Mouse (Mus musculus): ENCODE data around the gene Lgals9. TPM values are rescaled to one million over a fixed set of nuclear protein-coding genes. Genes with fewer than 3 reads are reported as not detected.

Lgals9 gene
- 65.4 and 95.7 TPM in 2 replicates for polyA plus RNA-seq (2012; rRNA removed)

DNA sequence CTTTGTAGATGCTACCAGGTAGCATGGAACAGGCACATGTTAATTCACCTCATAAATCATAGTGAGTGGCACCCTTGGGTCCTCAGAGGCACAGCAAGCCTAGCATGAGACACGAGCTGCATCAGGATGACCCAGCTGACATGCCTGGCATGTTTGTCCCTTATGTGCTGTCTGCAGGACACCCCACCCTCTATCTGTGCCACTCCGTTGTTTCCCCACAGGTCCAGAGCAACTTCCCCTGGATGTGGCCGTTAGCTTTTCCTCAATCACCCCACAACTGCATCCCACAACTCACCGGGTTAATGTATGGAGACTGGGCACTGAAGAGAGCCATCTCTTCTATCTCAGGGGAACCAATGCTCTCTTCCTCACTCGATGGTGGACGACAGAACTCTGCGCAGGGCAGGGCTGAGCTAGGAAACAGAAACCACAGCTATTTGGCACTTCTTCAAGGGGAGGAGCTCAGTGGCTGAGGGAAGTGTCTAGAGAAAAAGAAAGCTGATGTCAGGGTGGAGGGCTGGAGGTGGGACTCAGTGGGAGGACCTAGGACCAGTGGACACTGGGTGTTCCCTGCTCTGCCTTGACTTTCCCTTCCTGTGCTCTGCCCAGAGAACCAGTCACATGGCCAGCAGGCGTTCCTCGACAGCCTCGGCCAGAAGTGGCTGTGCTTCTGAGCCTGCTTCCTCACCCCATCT lies at the start of gene Lgals9:
Lgals9 (minus strand) TSS at position 464 of the 695 bp plus-strand sequence.
- DNase-seq (ENCODE audit: low read depth) = no peak

DNA sequence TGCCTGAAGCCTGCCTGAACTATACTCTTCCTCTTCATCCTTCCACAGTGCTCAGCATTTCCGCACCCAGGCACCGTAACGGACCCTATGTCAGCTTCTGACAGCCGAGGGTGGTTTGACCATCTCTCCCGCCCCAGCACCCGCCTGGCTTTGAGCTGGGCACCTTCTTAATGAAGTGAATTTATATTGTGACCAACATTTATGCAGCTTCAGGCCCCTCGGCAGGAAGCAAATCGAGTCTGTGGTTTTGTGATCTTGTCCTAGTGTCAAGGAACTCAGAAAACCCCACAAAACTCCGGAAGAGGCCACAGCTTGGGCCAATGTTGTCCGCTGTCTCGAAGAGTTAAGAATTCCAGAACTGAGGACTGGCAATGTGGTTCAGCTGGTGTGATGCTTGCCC lies 48.9 kb upstream of the Lgals9 start:
- DNase-seq (ENCODE audit: low read depth) = no peak

DNA sequence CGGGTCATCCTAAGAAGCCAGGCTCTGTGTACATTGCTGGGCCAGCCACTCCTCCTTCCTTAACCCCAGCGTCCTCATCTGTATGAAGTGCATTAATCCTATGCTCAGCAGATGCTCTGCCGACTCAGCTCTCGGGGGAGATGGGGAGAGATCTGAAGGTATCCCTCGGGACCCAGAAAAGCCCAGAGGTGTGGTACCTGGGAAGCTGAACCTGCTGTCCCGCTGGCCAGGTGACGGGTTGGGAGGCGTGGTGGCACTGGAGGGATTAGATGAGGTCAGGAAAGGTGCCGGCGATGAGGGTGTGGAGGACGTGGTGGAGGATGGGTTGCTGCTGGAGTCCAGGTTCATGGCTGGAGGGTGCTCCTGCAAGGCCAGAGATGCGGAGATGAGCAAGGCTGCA lies 48.3 kb upstream of the Lgals9 start:
- no peak for DNase-seq (ENCODE audit: low read depth)

DNA sequence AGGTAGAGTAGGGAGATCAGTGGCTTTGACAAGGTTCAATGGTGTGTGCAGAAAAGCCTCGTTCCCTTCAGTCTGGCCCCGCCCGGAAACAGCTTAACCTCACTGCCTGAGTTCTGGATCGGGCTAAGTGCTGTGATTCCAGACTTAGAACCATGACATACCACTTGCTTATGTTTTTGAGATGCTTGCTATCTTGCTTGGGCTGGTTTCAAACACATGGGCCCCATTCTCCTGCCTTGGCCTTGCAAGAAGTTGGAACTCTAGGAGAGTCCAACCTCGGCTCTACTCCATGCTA lies 46.7 kb upstream of the Lgals9 start:
- DNase-seq (ENCODE audit: low read depth) = no peak

DNA sequence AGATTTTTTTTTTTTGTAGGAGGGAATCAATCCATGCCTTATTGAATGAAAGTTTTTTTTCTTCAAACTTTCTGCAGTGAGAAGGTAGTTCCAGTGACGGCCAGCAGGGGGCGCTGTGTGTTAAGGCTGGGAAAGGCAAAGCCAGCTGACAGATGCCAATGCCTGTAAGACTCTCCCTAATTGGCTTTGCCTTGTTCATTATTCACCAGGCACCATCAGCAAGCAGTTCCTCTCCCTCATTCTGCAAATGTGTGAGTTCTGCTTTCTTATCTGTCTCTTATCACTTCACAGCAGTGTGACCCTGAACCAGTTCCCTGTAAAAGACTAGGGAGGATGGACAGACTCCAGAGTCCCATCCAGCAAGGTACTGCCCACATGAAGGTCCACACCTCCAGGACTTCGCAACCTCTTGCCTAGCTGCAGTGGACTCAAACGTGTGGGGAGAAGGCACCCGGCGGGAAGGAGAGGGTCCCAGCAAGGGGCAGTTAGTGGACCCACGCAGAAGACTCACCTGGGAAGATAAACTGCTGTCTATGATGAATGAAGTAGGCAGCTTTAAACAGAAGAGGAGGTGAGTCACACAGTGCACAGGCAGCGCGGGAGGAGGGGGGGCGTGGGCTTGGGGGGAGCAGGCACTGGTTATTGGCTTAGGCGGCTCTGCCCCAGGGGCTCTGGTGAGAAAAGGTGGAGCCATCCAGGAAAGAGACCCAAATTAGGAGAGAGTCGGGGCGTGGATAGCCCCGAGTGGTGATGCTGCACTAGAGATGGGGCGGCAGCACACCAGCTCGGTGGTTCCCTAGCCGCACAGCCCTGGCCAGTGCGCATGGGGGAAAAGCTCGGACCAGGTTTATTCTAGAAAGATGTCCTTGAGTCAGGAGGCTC lies 46.1 kb upstream of the Lgals9 start:
- DNase-seq (ENCODE audit: low read depth) = no peak

DNA sequence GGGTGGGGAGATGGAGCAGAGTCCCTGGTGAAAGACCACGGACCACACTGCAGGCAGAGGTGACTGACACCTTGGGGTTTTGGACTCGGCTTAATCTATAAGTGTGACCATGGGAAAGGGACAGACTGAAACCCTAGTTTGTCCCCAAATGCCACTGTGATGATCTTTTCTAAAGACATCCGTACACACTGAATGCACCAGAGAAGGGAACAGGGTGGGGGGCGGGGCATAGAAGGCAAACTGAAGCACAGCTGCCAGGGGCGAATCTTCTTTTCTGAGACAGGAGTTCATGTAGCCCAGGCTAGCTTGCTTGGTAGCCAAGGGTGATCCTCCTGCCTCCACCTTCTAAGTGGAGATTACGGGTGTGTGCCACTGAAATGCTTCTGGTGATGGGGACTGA lies 39.0 kb upstream of the Lgals9 start:
- DNase-seq (ENCODE audit: low read depth) = no peak

DNA sequence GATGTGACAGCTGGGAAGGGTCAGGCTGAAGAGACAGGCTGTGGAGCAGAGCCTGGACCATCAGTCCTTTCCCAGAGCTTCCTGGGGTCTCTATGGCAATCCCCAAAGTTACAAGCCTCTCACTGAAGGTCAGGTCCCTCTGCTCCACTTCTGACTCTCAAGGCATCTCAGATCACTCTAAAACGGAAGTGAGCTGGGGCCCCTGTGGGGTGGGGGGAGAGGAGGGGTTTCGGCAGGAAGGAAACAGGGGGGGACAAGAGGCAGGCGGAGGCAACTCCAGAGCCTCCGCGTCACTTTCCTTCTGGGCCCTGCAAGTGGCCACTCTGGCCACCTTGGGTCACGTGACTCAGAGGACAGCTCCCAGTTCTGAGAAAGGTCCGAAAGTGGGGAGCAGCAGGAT lies 38.6 kb upstream of the Lgals9 start:
- no peak for DNase-seq (ENCODE audit: low read depth)

DNA sequence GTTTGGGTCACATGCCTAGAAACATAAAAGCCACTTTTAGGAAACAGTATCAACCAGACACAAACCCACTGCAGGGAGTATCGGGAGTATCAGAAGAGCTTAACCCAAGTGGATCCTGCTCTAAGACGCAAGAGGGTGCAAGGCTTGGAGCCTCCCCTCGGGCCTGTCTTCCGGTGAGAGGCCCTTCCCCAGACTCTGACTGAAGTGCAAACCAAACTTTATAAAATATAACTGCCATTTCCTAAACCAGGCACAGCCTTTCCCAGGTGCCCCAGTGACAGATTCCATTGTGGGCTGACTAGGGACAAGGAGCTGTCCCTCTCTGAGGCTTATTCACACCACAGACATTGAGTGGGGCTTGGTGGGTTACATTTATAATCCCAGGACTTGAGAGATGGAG lies 38.1 kb upstream of the Lgals9 start:
- DNase-seq (ENCODE audit: low read depth) = no peak

DNA sequence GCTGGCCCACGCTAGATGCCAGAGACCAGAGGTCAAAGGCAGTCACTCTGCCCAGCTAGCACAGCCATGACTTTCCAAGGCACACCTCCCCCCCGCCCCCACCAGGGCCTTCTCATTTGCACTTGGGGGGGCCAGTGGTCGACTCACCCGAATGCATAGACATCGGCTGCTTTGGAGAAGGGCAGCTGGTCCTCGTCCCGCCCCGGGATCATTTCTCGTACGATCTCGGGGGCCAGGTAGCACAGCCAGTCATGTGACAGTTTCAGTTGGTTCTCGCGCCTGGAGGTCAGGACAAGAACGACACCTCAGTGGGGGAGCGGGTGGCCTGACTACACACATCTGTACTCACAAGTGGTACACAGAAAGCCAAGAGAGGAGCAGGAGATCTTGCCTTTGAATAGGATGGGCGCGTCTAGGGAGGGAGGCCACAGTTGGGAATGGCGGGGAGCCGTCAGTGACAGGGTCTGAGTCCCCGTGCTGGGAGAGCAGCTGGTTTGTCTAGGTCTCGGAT lies 35.8 kb upstream of the Lgals9 start:
- DNase-seq (ENCODE audit: low read depth) = no peak

DNA sequence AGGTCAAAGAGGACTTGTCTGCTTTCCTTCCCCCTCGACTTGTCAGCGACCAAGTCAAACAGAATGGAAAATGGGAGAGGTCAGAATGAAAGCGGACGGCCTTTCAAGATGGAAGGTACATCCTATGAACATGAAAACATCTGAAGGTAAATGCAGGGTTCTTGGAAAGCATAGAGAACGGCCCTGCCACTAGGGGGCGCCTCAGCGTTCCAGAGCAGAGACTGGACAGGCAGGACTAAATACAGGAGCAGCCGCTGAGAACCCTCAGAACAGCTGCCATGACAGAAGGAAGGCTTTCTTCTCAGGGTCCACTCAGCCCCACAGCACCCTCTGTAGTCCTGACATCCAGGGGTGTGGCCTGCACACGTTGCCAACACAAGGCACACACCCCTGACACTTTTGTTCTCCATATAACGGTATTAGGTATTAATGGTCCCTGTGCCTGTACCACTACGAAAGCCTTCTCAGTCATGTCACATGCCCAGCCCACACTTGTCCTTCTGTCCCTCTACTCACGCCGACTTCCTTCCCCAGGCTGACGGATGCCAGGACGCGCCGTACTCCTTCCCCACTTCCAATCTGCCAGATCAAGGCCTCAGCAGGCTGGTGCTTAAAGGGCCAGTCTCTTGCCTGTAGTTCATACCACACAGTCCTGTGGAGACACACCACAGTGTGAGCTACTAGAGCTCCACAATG lies 35.2 kb upstream of the Lgals9 start:
- DNase-seq (ENCODE audit: low read depth) = no peak

DNA sequence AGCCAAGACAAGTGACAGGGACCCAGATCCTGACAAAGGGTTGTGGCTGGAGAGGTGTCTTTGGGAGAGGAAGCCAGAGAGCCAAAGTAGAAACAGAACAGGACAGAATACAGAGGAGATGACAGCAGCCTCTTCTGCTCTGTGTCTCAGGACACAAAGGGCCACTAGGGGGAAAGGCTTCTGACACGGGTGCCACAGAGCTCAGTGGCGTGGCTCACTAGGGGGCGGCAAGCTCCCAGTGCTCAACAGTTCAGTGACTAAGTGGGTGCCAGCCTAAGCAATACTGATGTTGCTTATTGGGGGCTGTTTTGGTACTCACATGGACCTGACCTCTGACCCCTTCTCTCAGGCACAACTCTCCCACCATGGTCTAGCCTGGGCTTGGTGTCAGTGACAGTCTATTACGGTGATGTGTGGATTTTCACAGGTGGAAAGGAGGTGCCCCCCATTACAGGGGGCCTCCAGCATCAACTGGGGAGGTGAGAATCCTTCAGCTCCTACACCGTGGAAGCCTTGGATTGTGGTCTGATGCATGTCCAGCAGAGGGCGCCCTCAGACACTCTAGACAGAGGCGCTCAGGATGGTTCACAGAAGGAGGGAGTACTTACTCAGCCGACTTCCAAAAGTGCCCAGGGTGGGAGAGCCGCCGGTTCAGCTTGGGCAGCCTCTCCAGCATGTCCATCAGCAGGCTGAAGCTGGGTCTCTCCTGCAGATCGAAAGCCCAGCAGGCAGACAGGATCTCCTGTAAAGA lies 34.4 kb upstream of the Lgals9 start:
- no peak for DNase-seq (ENCODE audit: low read depth)

DNA sequence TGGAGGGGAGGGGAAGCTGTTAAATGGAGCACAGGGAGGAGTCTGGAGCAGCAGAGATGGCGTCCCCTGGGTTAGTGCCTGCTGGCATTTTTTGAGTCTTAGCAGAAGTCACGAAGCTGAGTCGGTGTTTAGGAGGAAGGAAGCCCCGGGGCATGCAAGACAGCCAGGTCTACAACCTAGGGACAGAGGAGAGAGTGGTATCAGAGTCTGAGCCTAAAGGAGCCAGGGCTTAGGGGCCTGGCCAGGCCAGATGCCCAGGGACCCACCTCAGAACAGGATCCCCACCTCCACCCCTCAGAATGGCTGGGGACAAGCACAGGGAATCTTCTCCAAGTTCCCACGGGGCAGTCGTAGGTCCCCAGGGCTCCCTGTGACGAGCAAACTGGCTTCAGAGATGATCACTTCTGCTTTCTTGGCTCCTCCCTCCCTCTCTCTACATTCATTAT lies 32.4 kb upstream of the Lgals9 start:
- DNase-seq (ENCODE audit: low read depth) = no peak

DNA sequence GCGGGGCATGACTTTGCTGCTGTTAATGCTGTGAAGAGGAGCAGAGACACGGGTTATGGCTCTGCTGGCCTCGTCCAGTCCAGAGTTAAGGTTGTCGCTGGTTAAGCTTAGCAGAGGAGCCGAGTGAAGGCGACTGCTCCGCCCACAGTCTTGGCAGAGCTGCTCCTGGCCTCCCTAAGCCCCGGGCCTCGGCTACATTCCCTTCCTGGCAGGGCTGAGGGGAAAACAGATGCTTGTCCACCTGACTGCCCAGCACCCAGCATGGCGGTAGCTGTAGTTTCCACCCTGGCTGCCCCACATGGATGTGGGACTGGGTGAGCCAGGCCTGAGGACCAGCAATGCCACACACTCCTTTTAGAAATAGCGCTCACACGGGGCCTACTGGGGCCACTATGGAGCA lies 31.5 kb upstream of the Lgals9 start:
- no peak for DNase-seq (ENCODE audit: low read depth)

DNA sequence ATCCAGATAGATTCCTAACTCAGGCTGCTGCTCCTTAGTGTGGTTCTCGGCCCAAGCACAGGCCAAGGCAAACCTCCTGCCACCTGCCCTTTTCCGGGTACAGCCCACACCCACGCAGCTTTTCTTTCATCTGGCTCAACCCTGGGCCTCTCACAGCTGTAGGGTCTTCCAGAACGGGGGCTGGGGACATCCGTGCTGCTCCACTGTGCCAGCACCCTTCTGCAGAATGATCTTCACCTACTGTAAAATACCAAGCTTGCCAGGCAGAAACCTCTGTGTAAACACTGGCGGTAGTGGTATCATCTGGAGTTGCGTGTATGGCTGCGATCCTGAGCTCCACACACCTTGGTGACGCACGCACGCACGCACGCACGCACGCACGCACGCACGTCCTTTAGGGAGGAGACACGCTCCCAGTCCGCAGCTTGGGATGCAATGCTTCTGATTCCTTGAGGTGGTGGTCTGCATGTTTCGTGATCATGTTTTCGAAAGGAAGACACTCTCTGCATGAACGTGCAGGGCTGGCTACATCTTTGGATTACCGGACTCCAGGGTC lies 31.0 kb upstream of the Lgals9 start:
- DNase-seq (ENCODE audit: low read depth) = no peak

DNA sequence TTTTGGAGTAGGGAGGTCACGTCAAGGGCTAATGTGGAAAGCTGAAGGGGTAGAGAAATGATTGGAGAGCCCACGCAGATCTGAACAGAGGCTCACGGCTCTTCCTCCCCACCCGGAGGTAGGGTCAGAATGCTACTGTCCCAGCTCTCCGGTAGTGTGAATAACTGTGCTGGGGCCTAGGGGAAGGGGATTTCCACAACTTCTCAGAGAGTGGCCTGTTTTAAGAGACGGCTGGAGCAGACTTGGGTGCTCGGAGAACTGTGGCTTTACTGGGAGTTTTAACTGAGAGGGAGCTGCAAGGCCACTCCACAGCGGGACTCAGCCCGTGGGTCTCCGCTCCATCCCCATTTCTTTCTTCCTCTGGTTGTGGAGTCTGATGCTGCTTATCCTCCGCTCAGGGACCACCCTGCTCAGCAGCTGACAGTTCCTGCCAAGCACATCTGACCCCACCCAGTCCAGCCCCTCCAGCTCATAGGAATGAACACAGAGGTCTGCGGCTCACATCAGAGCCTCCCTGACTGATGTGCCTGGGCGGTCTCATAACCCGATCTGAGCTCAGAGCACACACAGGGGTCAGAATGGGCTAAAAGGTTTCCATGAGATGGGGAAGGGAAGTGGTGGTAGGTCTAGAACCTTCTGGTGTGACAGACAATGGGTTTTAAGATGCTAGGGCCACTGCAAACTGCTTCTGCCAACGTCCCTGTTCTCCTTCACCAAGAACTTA lies 30.0 kb upstream of the Lgals9 start:
- DNase-seq (ENCODE audit: low read depth) = no peak

DNA sequence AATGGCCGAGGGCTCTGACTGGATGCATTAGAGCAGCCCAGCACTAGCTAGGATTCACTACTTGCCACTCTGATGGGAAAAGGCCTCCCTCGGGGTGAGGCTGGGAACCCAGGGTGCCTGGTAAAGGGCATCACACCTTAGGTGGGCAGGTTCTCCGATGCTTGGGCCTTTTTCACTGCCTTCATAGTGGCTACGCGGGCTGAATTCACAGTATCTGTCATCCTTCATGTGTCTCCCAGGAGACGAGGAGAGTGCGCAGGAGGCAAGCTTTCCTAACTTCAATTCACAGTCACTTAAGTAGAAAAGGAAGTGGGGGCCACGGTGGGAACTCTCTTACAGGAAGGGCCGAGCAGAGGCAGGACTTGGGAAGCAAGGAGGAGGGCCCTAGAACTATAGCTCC lies 29.1 kb upstream of the Lgals9 start:
- DNase-seq (ENCODE audit: low read depth) = no peak

DNA sequence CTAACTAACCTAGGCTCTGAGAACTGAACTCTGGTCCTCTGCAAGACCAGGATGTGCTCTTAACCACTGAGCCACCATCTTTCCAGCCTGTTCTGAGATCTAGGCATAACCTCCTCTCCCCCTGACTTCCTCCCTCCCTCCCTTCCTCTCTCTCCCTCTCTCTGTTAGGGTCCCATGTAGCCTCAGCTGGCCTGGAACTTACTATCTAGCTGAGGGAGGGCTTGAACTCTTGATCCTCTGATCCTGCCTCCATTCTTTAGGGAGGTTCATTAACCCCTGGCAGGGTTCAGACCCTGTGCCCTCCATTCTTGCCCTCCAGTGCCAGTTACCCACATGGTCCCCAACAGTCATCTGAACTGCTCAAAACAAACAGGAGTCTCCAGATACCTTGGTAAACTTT lies 28.3 kb upstream of the Lgals9 start:
- DNase-seq (ENCODE audit: low read depth) = no peak

DNA sequence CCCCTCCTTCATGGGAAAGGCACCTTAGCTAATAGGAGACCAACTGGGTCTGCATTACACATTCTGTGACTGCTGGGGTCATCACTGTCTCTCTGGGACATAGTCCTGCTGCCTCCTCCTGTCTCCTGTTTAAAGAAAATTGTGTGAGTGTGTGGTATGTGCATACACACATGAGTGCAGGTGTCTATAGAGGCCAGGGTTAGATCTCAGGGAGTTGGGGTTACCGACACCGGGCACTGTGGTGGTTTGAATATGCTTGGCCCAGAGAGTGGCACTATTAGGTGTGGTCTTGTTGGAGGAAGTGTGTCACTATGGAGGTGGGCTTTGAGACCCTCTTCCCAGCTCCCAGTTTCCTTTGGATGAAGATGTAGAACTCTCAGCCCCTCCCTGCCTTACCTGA lies 27.8 kb upstream of the Lgals9 start:
- DNase-seq (ENCODE audit: low read depth) = no peak

DNA sequence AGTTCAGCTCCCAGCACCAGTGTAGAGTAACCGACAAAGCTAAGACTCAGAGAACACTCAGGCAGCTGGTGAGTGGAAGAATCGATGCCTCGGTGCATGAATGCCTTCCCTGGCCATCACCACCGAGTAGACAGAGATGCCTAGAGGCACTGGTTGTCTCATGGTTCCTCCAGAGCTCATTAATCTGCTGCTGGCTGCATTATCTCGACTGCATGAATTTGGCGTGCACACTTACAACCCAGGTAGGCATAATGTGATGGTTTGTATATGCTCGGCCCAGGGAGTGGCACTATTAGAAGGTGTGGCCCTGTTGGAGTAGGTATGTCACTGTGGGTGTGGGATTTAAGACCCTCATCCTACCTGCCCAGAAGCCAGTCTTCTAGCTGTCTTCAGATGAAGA lies 24.1 kb upstream of the Lgals9 start:
- DNase-seq (ENCODE audit: low read depth) = no peak

DNA sequence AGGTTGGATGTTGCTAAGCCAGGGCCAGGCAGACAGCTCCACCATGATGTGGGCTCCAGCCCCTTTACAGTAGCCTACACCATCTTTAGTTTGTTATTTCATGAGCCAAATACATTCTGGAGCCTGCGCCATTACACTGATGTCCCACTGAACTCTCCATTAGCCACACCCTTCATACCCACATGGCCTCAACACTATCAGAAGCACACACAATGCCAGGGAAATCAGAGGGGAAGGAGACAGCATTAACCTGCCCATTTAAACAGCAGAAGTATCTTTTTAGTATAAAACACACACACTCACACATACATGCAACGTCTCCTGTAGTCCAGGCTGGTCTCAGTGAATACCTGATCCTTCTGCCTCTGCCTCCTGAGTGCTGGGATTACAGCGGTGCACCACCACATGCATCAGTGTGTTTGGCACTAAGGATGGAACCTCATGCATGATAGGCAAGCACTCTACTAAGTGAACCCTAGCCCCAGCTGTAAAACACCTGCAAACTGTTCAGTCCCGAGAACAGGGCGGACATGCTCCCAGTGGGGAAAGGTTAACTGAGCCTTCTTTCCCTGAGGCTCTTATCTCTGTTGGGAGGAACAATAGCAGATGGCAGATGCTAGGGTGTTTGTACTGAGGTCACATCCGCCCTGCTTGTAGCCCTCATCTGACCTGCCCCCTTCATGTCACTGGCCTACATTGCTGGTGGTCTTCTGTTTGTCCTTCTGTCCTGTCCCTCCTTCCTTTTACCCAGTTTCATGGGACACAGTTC lies 23.4 kb upstream of the Lgals9 start:
- DNase-seq (ENCODE audit: low read depth) = no peak

Data from gonadal fat pad, adult 2 months (tissue).